Mouse (Mus musculus): ENCODE measurements at regions not wholly inside any gene's neighbourhood (a gene's known extent, or its start where the extent isn't known, plus 50 kb on each side); places are given as distances from the start of the nearest gene placed in this dataset.

DNA sequence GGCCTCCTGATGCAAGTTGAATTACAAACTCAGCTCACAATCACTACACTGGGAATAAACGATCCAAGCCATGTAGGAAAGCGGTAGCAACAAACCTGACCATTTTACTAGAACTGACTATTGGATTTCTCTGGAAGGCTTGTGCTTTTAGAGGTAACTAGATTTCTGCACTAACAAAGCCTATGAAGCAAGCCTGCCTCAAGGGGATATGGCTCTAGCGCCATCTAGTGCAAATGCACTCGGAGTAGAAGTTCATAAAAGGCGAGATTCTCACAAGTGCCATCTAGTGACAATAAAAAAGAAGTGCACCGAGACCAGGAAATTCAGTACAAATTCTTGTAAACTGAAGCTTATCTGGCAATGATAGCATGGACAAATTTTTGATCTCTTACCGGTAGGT is 364.9 kb upstream of the Fmr1 start:
- DNase-seq = peak; percentile 2
